Mouse (Mus musculus) spleen, adult 18-20 months (tissue): ENCODE measurements around the gene Pdx1.
A peak's percentile ranks its signal among the peaks of the same experiment; 100 is the strongest.

Source experiments
- DNase-seq, 2 experiments: peaks; one replicate each; pipeline ENCODE4 v3.0.0; 2022; ENCODE audit warnings: mixed read lengths in 2 of 2

Pdx1 gene

DNA sequence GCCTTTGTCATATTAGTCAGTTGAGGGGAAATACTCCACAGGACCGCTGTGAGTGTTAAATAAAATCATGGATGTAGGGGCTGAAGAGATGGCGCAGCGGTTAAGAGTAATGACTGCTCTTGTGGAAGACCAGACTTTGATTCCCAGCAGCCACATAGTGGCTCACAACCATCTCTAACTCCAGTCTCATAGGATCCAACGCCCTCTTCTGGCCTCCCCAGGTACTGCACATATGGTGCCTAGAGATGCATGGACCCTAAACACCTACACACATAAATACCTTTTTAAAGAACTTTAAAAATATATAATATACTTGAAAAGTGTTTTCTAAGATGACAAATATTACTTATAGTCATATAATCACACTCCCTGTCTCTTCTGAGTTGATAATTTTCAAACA is 14.6 kb downstream of the Pdx1 start:
- no peak for DNase-seq

GRCm38 (mm10) chr5:147291764-147292505 is 22.2 kb downstream of the Pdx1 start:
- no peak for DNase-seq

DNA sequence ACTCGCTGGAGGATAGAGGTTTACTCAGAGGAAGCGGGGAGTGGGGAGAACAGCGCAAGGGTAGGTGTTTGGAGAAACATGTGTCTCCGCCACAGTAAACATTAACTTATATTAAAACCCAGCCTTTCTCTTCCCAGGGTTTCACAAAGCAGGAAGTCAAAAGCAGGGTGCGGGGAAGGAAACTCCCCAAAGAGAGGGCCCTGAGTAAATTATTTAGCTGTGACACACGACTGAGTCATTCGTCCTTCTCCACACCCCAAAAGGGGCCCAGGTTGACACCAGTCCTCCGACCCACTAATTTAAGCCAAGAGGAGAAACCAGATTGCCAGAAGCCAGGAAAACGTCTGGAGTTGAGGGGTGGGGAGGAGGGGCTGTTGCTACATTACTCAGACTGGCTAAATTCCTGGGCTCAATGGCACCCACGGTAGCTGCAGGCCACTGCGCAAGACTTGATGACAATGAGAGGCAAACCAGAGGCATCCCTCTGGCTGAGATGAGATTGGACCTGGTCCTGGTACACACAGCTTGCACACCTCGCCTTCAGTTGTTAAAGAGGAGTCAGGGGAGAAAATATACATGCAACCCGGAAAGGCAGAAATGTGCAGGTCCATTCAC is 22.9 kb downstream of the Pdx1 start:
- DNase-seq, result no peak

DNA sequence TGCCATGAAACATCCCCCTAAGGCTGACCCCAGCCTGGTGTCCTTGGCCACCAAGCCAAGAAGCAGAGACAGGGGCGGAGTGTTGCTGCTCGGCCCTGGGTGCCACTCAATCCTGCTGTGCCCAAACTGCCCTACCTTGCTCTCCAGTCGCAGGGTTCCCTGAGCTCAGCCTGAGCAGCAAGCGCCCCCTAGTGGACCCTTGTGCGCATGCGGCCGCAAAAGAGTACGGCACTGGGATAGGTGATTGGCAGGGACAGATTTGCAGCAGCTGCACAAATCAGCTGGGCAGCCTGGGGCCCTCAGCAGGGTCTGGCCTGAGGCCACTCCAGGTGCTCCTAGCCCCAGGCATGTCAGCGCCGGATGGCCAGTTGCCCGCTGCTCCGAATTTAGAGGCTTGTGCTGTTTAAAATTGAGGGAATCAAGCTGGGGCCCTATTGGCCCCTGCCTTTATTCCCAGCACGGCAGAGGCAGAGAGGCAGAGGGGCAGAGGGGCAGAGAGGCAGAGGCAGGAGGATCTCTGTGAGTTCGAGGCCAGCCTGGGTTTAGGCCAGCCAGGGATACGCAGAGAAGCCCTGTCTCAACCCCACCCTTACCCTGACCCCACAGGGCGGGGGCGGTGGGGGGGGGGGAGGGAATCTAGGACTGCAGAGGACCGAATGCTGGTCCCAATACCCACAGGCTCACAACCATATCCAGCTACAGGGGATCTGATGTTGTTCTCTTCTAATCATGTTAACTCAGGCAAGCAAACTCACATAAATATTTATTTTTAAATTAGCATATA is 23.6 kb downstream of the Pdx1 start:
- peak in 1 of 2 experiments; percentile 60 for DNase-seq

GRCm38 (mm10) chr5:147294121-147294520 is 24.4 kb downstream of the Pdx1 start:
- DNase-seq, result no peak

DNA sequence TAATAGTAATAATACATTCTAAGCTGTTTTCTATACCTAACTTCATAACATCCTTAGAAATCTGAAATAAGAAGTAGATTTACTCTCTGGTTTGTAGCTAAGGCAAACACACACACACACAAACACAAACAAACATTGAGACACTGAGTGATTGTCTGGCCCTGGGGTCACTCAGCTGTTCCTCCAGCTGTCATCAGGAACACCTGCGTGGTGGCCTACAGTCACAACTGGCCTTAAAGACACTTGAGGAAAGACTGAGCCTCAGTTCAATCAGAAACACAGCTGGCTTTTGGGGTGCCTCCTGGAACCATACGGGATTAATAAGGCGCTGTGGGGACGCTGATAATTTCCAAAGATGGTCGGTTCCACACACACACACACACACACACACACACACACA is 27.5 kb downstream of the Pdx1 start:
- DNase-seq, result no peak

GRCm38 (mm10) chr5:147299255-147300000 is 29.7 kb downstream of the Pdx1 start:
- peak in 1 of 2 experiments; percentile 46 for DNase-seq

DNA sequence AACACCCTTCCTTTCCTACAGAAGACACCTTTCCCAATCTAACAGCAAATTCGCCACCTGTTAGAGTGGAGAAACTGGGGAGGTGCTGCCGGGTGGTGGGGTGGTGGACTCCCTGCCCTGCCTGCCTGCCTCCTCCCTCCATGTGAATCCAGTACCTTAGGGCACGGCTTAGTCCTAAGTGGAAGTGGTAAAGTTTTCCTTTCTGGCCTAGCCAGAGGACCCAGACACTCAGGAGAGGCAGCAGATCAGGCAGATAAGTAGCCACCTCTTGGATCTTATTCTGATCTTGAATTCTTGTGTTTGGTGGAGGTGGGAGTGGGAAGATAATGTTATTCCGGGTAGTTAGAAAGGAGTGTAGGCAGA is 30.2 kb downstream of the Pdx1 start:
- no peak for DNase-seq

DNA sequence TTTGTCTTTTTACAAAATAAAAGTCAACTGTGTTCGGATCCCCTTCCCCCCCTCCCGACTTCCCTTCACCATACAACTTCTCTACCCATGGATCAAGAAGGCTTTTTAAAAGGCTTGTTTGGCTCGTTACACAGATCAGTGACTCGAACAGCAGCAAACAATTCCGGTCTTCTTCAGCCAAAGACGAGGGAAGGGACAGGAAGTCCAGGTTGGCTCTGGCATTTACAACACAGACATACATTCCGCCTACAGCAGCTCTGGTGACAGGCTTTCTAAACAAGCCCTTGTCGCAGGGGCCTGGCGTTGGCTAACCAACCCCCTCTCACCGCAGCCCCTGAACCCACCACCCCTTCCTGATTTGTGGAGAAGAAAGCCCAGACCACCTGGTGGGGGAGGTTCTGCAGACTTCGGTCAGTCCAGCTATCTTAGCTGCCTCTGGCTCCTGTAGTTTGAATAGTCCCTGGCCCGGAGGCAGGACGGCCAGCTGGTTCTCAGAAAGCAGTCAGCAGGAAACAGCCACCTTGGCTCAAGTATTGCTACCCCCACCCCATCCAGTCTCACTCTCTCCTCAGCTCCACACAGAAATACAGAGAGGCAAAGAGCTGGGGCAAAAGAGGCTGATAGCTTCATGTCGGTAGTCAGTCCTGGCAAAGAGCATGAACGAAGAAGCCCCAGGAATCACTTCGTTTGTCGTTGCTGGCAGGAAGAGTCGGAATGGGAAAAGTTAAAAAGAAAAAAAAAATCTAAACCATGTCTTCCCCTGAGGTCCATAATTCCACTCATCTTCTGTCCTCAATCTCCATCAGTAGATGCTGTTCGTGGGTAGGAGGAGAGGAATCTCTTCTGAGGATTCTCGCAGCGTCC is 31.4 kb downstream of the Pdx1 start:
- no peak for DNase-seq

GRCm38 (mm10) chr5:147301781-147302070 is 32.0 kb downstream of the Pdx1 start:
- no peak for DNase-seq

DNA sequence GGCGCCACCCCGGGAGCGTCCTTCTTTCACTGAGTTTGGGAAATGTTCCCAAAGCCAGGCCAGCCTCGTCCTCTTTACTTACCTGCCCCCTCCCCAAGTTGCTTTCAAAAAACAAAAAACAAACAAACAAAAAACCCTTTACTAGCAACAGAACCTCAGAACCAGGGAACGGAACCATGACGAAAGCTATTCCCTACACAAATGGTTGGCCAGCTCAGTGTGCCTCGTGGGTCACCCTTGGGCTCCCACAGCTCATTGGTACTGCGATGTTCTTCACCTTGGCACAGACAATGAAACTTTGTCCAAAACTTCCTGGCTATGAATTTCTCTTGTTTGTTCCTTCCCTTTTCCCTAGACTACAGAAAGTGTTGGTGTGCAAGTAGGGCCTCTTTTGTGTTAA is 32.4 kb downstream of the Pdx1 start:
- no peak for DNase-seq

DNA sequence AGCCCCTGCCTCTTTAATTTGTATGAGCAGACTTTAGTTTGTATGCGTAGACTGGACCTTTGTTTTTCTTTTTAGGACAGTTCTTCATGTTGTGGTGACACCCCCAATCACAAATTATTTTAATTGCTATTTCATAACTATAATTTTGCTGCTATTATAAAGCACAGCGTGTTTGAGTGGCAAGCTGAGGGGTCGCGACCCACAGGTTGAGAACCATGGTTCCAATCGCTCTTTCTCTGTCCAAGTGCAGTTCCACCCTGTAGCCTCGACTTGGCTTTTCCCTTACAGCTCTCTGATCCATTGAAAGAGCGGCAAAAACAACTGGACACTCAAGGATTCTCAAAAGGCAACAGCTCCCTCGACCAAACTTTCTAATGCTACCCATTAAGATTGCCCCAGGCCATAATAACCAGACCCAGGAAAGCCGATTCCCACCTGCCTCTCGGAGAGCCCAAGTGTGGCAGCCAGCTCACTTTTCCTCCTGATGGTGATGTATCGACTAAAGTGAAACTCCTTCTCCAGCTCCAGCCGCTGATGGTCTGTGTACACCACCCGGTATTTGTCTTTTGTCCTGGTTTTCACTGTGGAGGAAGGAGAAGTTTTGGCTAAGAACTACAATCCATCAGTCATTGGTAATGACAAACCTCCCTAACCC is 33.1 kb downstream of the Pdx1 start:
- no peak for DNase-seq

DNA sequence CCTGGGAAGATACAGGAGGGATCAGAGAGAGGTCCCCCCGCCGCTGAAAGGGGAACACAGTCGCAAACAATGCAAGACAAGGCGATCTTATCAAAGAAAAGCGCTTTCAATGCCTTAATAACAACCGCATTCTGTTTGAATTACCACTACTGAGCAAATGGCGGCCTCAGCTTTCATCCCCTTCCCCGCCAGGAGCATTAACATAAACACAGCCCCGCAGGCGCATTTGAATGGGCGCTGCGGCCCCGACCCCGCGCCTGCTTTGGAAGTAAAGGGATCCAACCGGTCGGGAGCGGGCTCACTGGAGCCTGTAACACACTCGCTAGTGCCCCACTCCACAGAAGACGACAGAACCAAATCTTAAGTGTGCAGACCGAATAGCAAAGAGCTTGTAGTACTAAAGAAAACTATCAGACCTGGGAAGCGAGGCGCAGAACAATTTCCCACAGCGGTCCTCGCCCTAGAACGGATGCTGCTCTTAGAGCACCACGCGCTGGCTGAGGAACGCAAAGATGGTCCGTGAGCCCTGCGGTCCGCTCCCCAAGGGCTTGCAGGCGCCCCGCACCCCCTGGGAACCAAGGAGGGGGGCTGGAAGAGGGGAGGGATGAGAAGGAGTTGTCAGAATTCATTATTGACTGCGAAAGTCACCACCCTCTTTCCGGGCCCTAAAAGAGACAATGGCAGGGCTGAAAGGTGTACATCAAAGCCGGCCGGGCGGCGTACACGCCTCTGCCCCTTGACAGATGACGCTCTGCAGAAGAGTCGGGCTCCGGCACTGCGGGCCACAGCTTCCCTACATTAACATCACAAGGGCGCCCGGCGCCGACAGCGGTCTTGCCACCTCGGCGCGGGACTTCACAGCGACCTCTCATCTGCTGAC is 34.8 kb downstream of the Pdx1 start:
- no peak for DNase-seq

DNA sequence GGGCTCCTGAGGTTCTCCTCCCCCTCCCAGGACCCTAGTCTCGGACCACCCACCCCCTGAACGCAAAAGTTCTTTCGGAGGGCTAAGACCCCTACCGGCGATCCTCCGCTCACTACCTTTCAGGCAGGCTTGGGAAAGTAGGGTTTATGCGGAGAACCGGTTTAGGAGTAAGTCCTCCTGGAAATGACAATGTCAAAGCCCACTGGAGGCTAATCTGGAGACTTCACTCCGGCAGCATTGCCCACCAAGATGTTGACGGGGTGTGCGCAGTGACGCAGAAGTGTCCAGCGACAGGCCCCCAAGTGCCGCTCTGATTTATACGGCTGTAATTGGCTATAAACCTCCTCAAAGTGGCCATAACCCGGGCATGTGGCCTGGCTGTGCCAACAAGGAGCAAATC is 35.4 kb downstream of the Pdx1 start:
- no peak for DNase-seq

- no peak for DNase-seq
These were observed 36.3 kb downstream of the Pdx1 start for GRCm38 (mm10) chr5:147305856-147306637.

- DNase-seq, result no peak
These were observed 37.1 kb downstream of the Pdx1 start, which contains the start of gene Cdx2 for GRCm38 (mm10) chr5:147306638-147307397. Gene Cdx2, minus strand, starts transcription at chr5:147307270.

DNA sequence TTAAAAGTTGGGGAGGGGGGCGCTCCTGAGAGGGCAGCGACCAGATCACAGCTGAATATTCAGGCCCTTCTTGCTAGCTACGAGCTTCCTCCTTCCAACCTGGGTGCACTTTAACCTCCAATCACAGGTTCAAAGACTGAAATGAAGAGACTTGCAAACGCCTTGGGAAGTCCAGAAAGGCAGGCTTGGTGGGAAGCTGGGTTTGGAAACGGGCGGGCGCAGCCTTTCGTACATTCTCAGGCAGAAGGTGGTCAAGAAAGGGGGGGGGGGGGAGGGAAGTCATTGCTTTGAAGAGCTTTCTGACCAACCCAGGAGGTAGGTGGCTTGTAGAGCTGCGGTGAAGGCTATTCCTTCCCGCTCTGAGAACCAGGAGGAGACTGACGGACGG is 37.6 kb downstream of the Pdx1 start:
- DNase-seq, result no peak

DNA sequence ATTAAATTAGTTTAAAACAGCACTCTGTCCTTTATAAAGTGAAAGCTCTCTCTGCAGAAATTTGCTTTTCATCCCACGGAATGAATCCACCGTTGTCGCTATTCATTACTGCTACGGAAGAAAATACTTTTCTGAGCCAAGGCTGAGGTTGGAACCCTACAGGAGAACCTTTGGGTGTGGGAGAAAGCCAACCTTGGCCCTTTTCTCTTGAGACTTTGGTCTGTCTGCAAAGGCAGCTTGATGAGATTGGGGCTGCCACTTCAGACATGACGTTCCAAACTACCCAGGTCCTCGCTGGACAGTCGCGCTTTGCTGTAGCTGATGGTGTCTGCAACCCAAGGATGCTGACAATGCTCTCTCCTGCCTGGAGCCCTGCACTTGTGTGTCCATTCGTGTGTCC is 38.7 kb downstream of the Pdx1 start:
- no peak for DNase-seq

- DNase-seq, result no peak
These were observed 40.0 kb downstream of the Pdx1 start for GRCm38 (mm10) chr5:147309786-147310185.
